Mouse (Mus musculus): ENCODE results near the gene Fam20c. TPM values are rescaled to one million over a fixed set of nuclear protein-coding genes. Genes with fewer than 3 reads are reported as not detected.

The Fam20c gene
- polyA plus RNA-seq, 1 experiment from 2014 or later: 11.9 TPM

- 83% methylated on average over 12 of the region's 12 CpGs for WGBS
- Histone ChIP-seq H3K4me3 (replicated peaks) (no peak overlapping the region), H3K27ac (peak overlapping the region; percentile 73; the same call in 1 of the 2 replicates), H3K27me3 (replicated peaks) (peaks cover 10% of the 10 kb centered on the region; the same call in 1 of the 2 replicates), H3K9ac (no peak overlapping the region), H3K9me3 (no peaks in the 10 kb centered on the region), H3K36me3 (no peaks in the 10 kb centered on the region), H3K4me2 (peak overlapping the region; percentile 95), H3K4me1 (peaks cover 28% of the 10 kb centered on the region)
- ATAC-seq (ENCODE audit: insufficient read depth, low FRiP score, low read depth): no peak
Observed at GRCm38 (mm10) chr5:138757616-138758015, 3.3 kb downstream of the Fam20c start.

- no peak for ATAC-seq (ENCODE audit: insufficient read depth, low FRiP score, low read depth)
- no peak overlapping the region for H3K4me2 ChIP-seq
- peaks cover 28% of the 10 kb centered on the region for H3K4me1 ChIP-seq
- no peak overlapping the region for H3K9ac ChIP-seq
- H3K4me3 ChIP-seq (replicated peaks): no peak overlapping the region
- no peaks in the 10 kb centered on the region for H3K9me3 ChIP-seq
- 61% methylated on average over 3 of the region's 3 CpGs for WGBS
- no peaks in the 10 kb centered on the region for H3K36me3 ChIP-seq
- peaks cover 10% of the 10 kb centered on the region; the same call in 1 of the 2 replicates for H3K27me3 ChIP-seq (replicated peaks)
- H3K27ac ChIP-seq: no peak overlapping the region
Observed at GRCm38 (mm10) chr5:138758533-138758932, 4.2 kb downstream of the Fam20c start.

- 53% methylated on average over 5 of the region's 5 CpGs for WGBS
- no peak overlapping the region for H3K9ac ChIP-seq
- no peak overlapping the region for H3K27ac ChIP-seq
- ATAC-seq (ENCODE audit: insufficient read depth, low FRiP score, low read depth): no peak
- no peak overlapping the region for H3K4me2 ChIP-seq
- no peaks in the 10 kb centered on the region for H3K36me3 ChIP-seq
- no peak overlapping the region for H3K4me3 ChIP-seq (replicated peaks)
- no peaks in the 10 kb centered on the region for H3K9me3 ChIP-seq
- 0 out of 2 replicates have a peak, but pooled peaks cover 1% of the 10 kb centered on the region for H3K27me3 ChIP-seq (replicated peaks)
- H3K4me1 ChIP-seq: peaks cover 5% of the 10 kb centered on the region; the same call in 1 of the 2 replicates
Observed at GRCm38 (mm10) chr5:138761836-138762334, 7.6 kb downstream of the Fam20c start.

DNA sequence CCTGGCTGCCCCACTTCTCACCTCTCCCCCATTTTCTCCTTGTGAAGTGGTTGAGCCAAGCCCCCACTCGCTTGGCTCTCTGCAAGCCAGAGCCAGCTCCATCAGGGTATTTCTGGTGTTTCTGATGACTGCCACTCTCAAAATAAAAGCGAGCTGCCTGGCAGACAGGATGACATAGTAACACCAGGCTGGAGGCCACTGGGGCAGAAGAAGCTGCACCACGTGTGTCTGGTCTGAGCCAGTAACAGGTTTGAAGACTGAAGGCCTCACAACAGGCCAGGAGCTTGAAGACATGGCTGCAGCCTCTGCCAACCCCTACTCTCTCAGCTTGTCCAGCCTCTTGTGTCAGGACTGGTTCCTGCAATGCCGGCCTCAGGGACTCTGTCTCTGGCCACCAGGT is 8.0 kb downstream of the Fam20c start:
- no peak overlapping the region for H3K27ac ChIP-seq
- no peak overlapping the region for H3K9ac ChIP-seq
- no peak overlapping the region for H3K4me3 ChIP-seq (replicated peaks)
- H3K9me3 ChIP-seq: no peaks in the 10 kb centered on the region
- no peak overlapping the region for H3K4me2 ChIP-seq
- H3K4me1 ChIP-seq: no peaks in the 10 kb centered on the region
- 83% methylated on average over 4 of the region's 4 CpGs for WGBS
- H3K27me3 ChIP-seq (replicated peaks): no peaks in the 10 kb centered on the region
- H3K36me3 ChIP-seq: no peaks in the 10 kb centered on the region
- ATAC-seq (ENCODE audit: insufficient read depth, low FRiP score, low read depth): no peak

DNA sequence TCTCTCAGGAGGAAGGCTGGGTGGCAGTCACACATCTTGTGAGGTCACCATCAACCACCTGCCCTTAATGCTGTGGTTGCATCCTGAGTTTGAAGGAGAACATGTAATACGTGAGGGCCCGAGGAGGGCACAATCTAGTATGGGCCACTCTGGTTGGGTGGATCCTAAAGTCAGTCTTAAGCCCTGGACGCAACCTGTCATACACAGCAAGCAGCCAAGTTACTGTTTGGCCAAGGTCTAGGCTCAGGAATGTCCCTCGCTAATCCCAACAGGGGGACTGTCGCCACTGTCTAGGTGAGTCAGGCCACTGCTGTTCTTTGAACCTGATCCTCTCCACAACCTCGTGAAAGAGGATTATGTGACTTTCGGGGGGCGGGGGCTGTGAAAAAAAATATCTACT is 10.3 kb downstream of the Fam20c start:
- no peak overlapping the region for H3K4me2 ChIP-seq
- no peaks in the 10 kb centered on the region for H3K9me3 ChIP-seq
- H3K36me3 ChIP-seq: 0 out of 2 replicates have a peak, but pooled peaks cover 3% of the 10 kb centered on the region
- 79% methylated on average over 8 of the region's 8 CpGs for WGBS
- no peaks in the 10 kb centered on the region for H3K4me1 ChIP-seq
- no peaks in the 10 kb centered on the region for H3K27me3 ChIP-seq (replicated peaks)
- no peak overlapping the region for H3K27ac ChIP-seq
- no peak overlapping the region for H3K4me3 ChIP-seq (replicated peaks)
- ATAC-seq (ENCODE audit: insufficient read depth, low FRiP score, low read depth): no peak
- no peak overlapping the region for H3K9ac ChIP-seq

- Histone ChIP-seq H3K4me1 (no peaks in the 10 kb centered on the region), H3K9ac (no peak overlapping the region), H3K36me3 (0 out of 2 replicates have a peak, but pooled peaks cover 3% of the 10 kb centered on the region), H3K27ac (no peak overlapping the region), H3K4me2 (no peak overlapping the region), H3K27me3 (replicated peaks) (no peaks in the 10 kb centered on the region), H3K4me3 (replicated peaks) (no peak overlapping the region), H3K9me3 (no peaks in the 10 kb centered on the region)
- no peak for ATAC-seq (ENCODE audit: insufficient read depth, low FRiP score, low read depth)
- WGBS: 87% methylated on average over 11 of the region's 11 CpGs
Observed at GRCm38 (mm10) chr5:138767650-138768049, 13.3 kb downstream of the Fam20c start.

DNA sequence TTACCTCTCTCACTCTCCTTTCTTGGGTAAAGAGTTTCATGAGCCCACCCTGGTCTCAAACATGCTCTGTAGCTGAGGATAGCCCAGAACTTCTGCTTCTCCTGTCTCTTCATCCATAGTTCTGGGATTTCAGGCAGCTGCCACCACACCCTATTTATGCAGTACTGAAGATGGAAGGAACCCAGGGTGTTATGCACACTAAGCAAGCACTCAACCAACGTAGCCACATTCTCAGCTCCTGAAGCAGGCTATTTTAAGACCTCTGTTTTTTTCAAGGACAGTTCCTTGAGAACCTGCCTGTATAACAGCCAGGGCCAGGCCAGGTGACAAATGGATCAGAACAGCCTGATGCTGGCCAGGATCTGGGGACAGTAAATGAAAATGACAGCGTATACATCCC is 14.4 kb downstream of the Fam20c start:
- no peaks in the 10 kb centered on the region for H3K4me1 ChIP-seq
- WGBS: 70% methylated on average over 2 of the region's 2 CpGs
- no peak overlapping the region for H3K4me2 ChIP-seq
- ATAC-seq (ENCODE audit: insufficient read depth, low FRiP score, low read depth): no peak
- 0 out of 2 replicates have a peak, but pooled peaks cover 3% of the 10 kb centered on the region for H3K36me3 ChIP-seq
- no peaks in the 10 kb centered on the region for H3K9me3 ChIP-seq
- no peak overlapping the region for H3K27ac ChIP-seq
- H3K9ac ChIP-seq: no peak overlapping the region
- H3K27me3 ChIP-seq (replicated peaks): no peaks in the 10 kb centered on the region
- H3K4me3 ChIP-seq (replicated peaks): no peak overlapping the region

DNA sequence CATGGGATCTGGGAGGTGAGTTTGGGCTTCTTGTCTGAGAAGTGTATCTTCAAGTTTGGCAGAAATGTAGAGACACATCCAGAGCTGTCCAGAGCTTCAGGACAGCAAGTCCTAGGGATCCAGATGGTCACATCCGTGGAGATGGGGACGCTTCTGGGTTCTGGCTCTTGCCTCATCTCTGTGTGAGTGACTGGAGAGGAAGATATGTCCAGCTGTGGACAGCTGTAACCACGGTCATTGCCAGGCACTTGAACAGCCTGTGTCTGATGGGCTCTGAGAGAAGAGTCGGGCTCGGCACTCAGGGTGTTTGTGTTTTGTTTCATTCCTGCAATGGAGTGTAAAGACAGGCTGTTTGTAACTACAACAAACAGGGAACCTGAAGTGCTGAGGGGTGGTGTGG is 14.8 kb downstream of the Fam20c start:
- Histone ChIP-seq H3K4me3 (replicated peaks) (no peak overlapping the region), H3K4me1 (no peaks in the 10 kb centered on the region), H3K36me3 (0 out of 2 replicates have a peak, but pooled peaks cover 3% of the 10 kb centered on the region), H3K9me3 (no peaks in the 10 kb centered on the region), H3K4me2 (no peak overlapping the region), H3K27me3 (replicated peaks) (no peaks in the 10 kb centered on the region), H3K9ac (no peak overlapping the region), H3K27ac (no peak overlapping the region)
- 0 out of 2 replicates have a peak, but pooled peaks have one; percentile 43 for ATAC-seq (ENCODE audit: insufficient read depth, low FRiP score, low read depth)
- 48% methylated on average over 5 of the region's 5 CpGs for WGBS

DNA sequence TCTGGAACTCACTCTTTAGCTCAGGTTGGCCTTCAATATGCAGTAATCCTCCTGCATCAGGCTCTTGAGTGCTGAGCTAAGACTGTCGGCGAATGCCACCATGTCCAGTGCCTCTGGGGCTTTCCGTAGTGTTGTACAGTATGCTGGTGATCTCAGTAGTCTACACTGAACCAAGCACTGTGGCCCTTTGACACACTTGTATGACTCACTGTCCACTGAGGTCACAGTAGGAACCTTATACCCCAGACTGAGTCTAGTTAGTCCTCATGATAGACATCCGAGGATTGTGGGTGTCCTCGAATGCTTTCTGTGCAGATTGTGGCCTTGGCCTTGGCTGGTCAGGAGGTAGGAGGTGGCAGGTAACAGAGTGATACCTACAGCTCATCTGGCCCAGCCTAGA is 20.8 kb downstream of the Fam20c start:
- H3K9ac ChIP-seq: no peak overlapping the region
- H3K27ac ChIP-seq: no peak overlapping the region
- no peak for ATAC-seq (ENCODE audit: insufficient read depth, low FRiP score, low read depth)
- no peak overlapping the region for H3K4me2 ChIP-seq
- no peak overlapping the region for H3K4me3 ChIP-seq (replicated peaks)
- 86% methylated on average over 5 of the region's 5 CpGs for WGBS
- H3K4me1 ChIP-seq: peaks cover 8% of the 10 kb centered on the region; the same call in 1 of the 2 replicates
- no peaks in the 10 kb centered on the region for H3K9me3 ChIP-seq
- H3K36me3 ChIP-seq: no peaks in the 10 kb centered on the region
- no peaks in the 10 kb centered on the region for H3K27me3 ChIP-seq (replicated peaks)

DNA sequence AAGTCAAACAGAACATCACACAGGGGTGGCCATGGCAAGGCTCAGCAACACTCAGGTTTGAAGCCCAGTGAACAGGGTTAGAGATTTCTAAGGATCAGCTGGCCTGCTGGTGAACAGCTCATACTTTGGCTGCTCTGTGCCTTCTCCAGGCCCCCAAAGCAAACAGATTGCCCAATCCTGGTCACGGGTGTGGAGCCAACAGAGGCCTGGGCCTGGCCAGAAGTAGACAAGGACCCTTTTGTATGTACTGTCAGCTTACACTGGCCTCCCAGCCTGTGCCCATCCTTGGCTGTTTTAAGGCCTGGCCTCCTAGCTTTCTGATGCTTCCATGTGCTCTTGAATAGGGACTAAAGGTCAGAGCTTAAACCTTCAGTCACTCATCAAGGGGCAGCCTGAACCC is 22.0 kb downstream of the Fam20c start:
- H3K4me1 ChIP-seq: peaks cover 8% of the 10 kb centered on the region; the same call in 1 of the 2 replicates
- no peaks in the 10 kb centered on the region for H3K27me3 ChIP-seq (replicated peaks)
- no peak overlapping the region for H3K27ac ChIP-seq
- no peak overlapping the region for H3K9ac ChIP-seq
- no peaks in the 10 kb centered on the region for H3K9me3 ChIP-seq
- no peak for ATAC-seq (ENCODE audit: insufficient read depth, low FRiP score, low read depth)
- no peak overlapping the region for H3K4me2 ChIP-seq
- WGBS: 61% methylated on average over 1 of the region's 1 CpGs
- no peak overlapping the region for H3K4me3 ChIP-seq (replicated peaks)
- no peaks in the 10 kb centered on the region for H3K36me3 ChIP-seq

DNA sequence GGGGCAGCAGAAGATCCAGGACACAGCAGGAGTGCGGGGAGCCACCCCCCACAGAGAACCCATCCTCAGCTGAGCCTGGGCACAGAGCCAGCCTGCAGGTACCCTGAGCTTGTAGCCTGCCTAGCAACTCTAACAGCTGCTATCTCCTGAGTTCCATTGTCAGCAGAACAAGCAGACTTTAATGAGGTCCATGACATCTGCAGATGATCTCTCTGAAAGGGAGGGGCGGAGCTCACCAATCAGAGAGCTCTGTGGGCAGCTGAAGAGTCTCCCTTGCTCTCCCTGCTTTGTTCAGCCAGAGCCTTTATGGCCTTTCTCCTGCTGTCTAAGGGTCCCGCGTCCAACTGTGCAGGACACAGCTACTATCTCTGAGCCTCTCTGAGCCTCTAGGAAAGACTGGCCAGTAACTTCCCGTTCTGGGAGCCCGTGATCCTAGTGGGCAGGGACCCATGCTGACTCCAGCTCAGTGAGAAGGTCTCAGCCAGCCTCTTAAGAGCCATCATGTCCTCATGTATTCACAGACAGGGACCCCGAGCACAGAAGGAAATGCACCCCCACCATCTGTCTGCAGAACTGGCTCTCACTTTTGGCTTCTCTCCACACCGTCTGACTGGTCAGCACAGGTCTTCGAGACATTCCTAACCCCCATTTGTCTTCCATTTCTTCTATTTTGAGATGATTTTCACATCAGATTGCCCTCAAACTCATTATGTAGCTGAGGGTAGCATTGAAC is 24.6 kb downstream of the Fam20c start:
- WGBS: 58% methylated on average over 9 of the region's 9 CpGs
- Histone ChIP-seq H3K9ac (no peak overlapping the region), H3K27ac (no peak overlapping the region), H3K4me1 (peaks cover 11% of the 10 kb centered on the region; the same call in 1 of the 2 replicates), H3K4me2 (no peak overlapping the region), H3K4me3 (replicated peaks) (no peak overlapping the region), H3K9me3 (no peaks in the 10 kb centered on the region), H3K36me3 (no peaks in the 10 kb centered on the region), H3K27me3 (replicated peaks) (no peaks in the 10 kb centered on the region)
- 0 out of 2 replicates have a peak, but pooled peaks have one; percentile 19 for ATAC-seq (ENCODE audit: insufficient read depth, low FRiP score, low read depth)

DNA sequence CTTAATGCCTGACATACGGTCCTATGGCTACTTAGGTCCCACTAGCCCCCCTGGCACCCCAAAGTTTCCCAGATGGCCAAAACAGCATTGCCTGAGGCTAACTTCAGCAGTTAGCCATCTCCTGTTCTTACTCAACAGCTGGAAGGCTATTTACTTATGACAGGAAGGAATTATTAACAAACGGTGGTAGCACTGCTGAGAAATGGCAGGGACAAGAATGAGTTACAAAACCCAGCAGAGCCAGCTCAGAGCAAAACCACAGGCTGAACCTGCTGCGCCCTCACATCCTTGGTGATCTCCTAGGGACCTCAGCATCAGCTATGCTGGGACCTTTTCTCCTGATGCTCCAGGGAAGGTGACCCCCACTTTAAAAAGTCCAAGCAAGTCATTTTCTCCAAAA is 25.3 kb downstream of the Fam20c start:
- WGBS: 50% methylated on average over 3 of the region's 3 CpGs
- no peak overlapping the region for H3K4me3 ChIP-seq (replicated peaks)
- no peak overlapping the region for H3K4me2 ChIP-seq
- no peak overlapping the region for H3K9ac ChIP-seq
- no peaks in the 10 kb centered on the region for H3K36me3 ChIP-seq
- no peaks in the 10 kb centered on the region for H3K9me3 ChIP-seq
- no peak overlapping the region for H3K27ac ChIP-seq
- peaks cover 11% of the 10 kb centered on the region; the same call in 1 of the 2 replicates for H3K4me1 ChIP-seq
- no peak for ATAC-seq (ENCODE audit: insufficient read depth, low FRiP score, low read depth)
- H3K27me3 ChIP-seq (replicated peaks): no peaks in the 10 kb centered on the region
